Mouse (Mus musculus) bone marrow, adult 2 months (tissue): Measurements from ENCODE around the gene Pltp.

Experiments
- CTCF ChIP-seq: fragments of 200-500 bp; IDR thresholded peaks from 2 replicates; pipeline ENCODE4 v1.5.1; 2011; ENCODE audit warnings: low read length, control low read depth; ENCODE audit not compliant: control insufficient read depth, insufficient read depth
- POLR2A ChIP-seq: fragments of 200-500 bp; IDR thresholded peaks from 2 replicates; pipeline ENCODE4 v1.6.1; 2011; ENCODE audit warnings: low read depth, mild to moderate bottlenecking, control low read depth, low read length, borderline replicate concordance; ENCODE audit not compliant: control insufficient read depth

DNA sequence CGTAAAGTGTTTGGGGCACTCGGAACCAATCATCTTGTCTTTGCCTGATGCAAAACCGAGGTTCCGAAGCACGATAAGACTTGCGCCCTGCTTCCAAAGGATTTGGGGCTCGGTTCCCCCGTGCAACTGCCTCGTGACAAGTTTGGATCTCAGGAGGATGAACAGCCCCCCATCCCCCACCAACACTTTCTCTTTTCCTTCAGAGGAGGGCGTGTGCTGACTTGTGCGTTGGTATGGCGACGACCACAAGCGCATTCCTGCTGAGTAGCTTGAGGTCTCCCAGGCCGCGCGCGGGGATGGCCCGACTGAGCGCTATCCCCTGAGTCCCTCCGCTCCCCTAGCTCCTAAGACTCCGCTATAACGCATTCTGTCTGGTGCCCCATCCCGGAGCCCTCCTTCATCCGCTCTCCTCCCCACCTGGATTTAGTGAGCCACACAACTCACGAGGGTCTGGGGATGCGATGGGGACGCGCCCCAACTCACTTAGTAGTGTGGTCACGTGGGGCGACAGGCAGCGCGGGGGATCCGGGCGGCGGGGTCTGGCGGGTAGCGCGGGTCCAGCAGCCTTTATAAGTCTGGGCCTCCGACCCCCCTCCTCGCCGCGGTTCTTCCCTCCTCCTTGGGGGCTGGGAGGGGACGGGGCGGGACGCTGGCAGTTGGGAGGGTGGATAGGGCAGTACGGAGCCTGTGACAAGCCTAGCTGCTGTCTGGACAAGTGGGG, at the start of gene Pltp:
- no peak for TF ChIP-seq CTCF
- no peak for TF ChIP-seq POLR2A
